In the genomic region with DNA sequence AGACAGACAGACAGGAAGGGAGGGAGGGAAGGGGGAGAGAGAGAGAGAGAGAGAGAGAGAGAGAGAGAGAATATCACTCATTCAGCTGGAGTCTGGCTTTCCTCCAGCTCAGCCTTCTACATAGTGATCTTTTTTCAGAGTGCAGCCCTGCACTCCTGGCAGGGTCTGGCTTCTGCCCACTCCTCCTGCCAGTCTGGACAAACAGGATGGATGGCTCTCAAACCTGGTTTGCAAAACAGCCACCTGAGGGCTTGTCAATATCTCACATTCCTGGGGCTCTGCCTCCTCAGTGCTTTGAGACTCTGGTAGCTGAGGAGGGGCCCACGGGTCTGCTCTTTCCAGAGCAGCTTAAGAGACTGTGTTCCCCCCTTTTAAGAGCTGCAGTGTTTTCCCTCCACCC, we compare ENCODE assay signal across 18 mouse cellular contexts. TPM values are rescaled to one million over a fixed set of nuclear protein-coding genes. Genes with fewer than 3 reads are reported as not detected.
A peak's percentile ranks its signal among the peaks of the same experiment; 100 is the strongest.
DNase-seq lines count a peak whose midpoint lies in the region; ATAC-seq and TF ChIP-seq lines count a peak whose summit lies in the region.
"Had no signal": no experiment of that assay in that cellular context is flagged by ENCODE, and none has a peak within 500 bp of the region (broad histone marks: within the 10 kb centered on the region; RNA-seq: fewer than 3 reads in every experiment).

No protein-coding gene starts in this region.

- TF ChIP-seq CTCF in kidney, postnatal 0 days (IDR thresholded peaks at IDR 0.05; ENCODE audit: low read depth), result no peak
- TF ChIP-seq CTCF in forebrain, postnatal 0 days (IDR thresholded peaks at IDR 0.05; ENCODE audit: low read depth), result no peak

- no peak overlapping the region for H3K4me3 ChIP-seq in kidney, postnatal 0 days (replicated peaks; ENCODE audit: low read depth, low read length)
- no peak overlapping the region for H3K4me3 ChIP-seq in lung, embryonic 15.5 days
- no peak overlapping the region for H3K4me3 ChIP-seq in forebrain, postnatal 0 days (ENCODE audit: low read depth, low read length)
- H3K4me3 ChIP-seq: embryonic facial prominence, embryonic 12.5 days; myocyte had no signal

- peak overlapping the region; percentile 96 for H3K27ac ChIP-seq in kidney, postnatal 0 days
- H3K27ac ChIP-seq in lung, embryonic 15.5 days, result peak overlapping the region; percentile 95
- H3K27ac ChIP-seq in forebrain, postnatal 0 days (ENCODE audit: low read depth, low read length), result no peak overlapping the region
- H3K27ac ChIP-seq: embryonic facial prominence, embryonic 12.5 days had no signal

- peaks cover 6% of the 10 kb centered on the region; the same call in 1 of the 2 replicates for H3K4me1 ChIP-seq in kidney, postnatal 0 days (replicated peaks; ENCODE audit: insufficient read depth, low read length)
- H3K4me1 ChIP-seq in lung, embryonic 15.5 days, result peaks cover 31% of the 10 kb centered on the region
- no peaks in the 10 kb centered on the region for H3K4me1 ChIP-seq in forebrain, postnatal 0 days (ENCODE audit: insufficient read depth)

- H3K36me3 ChIP-seq in kidney, postnatal 0 days (ENCODE audit: insufficient read depth, low read length), result no peaks in the 10 kb centered on the region
- no peaks in the 10 kb centered on the region for H3K36me3 ChIP-seq in lung, embryonic 15.5 days
- no peaks in the 10 kb centered on the region for H3K36me3 ChIP-seq in forebrain, postnatal 0 days (ENCODE audit: insufficient read depth)
- H3K36me3 ChIP-seq: embryonic facial prominence, embryonic 12.5 days had no signal

- H3K27me3 ChIP-seq in kidney, postnatal 0 days (ENCODE audit: insufficient read depth, low read length), result no peaks in the 10 kb centered on the region
- H3K27me3 ChIP-seq in lung, embryonic 15.5 days, result peaks cover 40% of the 10 kb centered on the region
- H3K27me3 ChIP-seq in forebrain, postnatal 0 days (ENCODE audit: insufficient read depth, low read length), result peaks cover 19% of the 10 kb centered on the region

- no peak for ATAC-seq in kidney, postnatal 0 days (replicated peaks; ENCODE audit: low FRiP score, low read depth)
- ATAC-seq in lung, embryonic 15.5 days (ENCODE audit: borderline replicate concordance, extremely low read depth, low FRiP score, low TSS enrichment), result no peak
- ATAC-seq in forebrain, postnatal 0 days, result no peak
- ATAC-seq: inflammation-experienced regulatory T-cells, adult 6 months had no signal

- no peak overlapping the region for H3K9ac ChIP-seq in kidney, postnatal 0 days (ENCODE audit: low read depth, low read length)
- no peak overlapping the region for H3K9ac ChIP-seq in lung, embryonic 15.5 days
- no peak overlapping the region for H3K9ac ChIP-seq in forebrain, postnatal 0 days
- H3K9ac ChIP-seq: embryonic facial prominence, embryonic 12.5 days had no signal

- H3K9me3 ChIP-seq in kidney, postnatal 0 days (replicated peaks; ENCODE audit: low read length), result no peaks in the 10 kb centered on the region
- no peaks in the 10 kb centered on the region for H3K9me3 ChIP-seq in lung, embryonic 15.5 days
- H3K9me3 ChIP-seq in forebrain, postnatal 0 days (ENCODE audit: low read length), result no peaks in the 10 kb centered on the region
- H3K9me3 ChIP-seq: embryonic facial prominence, embryonic 12.5 days had no signal

- H3K4me2 ChIP-seq in kidney, postnatal 0 days (ENCODE audit: low read length), result no peak overlapping the region
- peak overlapping the region; percentile 13; the same call in 1 of the 2 replicates for H3K4me2 ChIP-seq in lung, embryonic 15.5 days
- no peak overlapping the region for H3K4me2 ChIP-seq in forebrain, postnatal 0 days (ENCODE audit: low read depth)
- H3K4me2 ChIP-seq: embryonic facial prominence, embryonic 12.5 days had no signal

- 25% methylated on average over 1 of the region's 1 CpGs for WGBS in kidney, postnatal 0 days
- WGBS in lung, embryonic 15.5 days, result 21% methylated on average over 1 of the region's 1 CpGs
- WGBS in forebrain, postnatal 0 days, result 50% methylated on average over 1 of the region's 1 CpGs

- peak; percentile 75 for DNase-seq in urinary bladder, postnatal 14 days (ENCODE audit: low spot score)
- DNase-seq in urinary bladder, adult 2 months (ENCODE audit: low spot score), result no peak
- DNase-seq in kidney, postnatal 0 days (ENCODE audit: low spot score), result no peak
- peak; percentile 10 for DNase-seq in yolk sac, embryonic 10.5 days (ENCODE audit: low spot score)
- no peak for DNase-seq in layer of hippocampus, adult 11-12 months (ENCODE audit: low spot score)
- DNase-seq in cerebellum, adult 18-20 months, result no peak
- no peak for DNase-seq in forebrain, postnatal 0 days
- DNase-seq: cerebellum, postnatal 10 days; heart, adult 18-20 months; left cerebral cortex, postnatal 4 days; right cerebral cortex, postnatal 25 days had no signal

RNA-seq across cellular contexts. Expression of a gene that starts 1.0 kb away (rescaled TPM):
- 41.1 and 52.0 TPM in 2 replicates for polyA plus RNA-seq in urinary bladder, adult 2 months (2012; rRNA removed)
- polyA plus RNA-seq in kidney, postnatal 0 days (2015; fragmentation: Nextera tagmentation; extraction: Ambion mirVana), result 66.9 and 73.2 TPM in 2 replicates
- polyA plus RNA-seq in lung, embryonic 15.5 days (2015; fragmentation: Nextera tagmentation; extraction: Ambion mirVana), result 45.3 and 49.6 TPM in 2 replicates
- total RNA-seq in forebrain, postnatal 0 days (2014; rRNA removed), result 1.2 and 2.1 TPM in 2 replicates
- polyA plus RNA-seq in forebrain, postnatal 0 days (2015; fragmentation: Nextera tagmentation; extraction: Ambion mirVana), result 0.88 and 1.3 TPM in 2 replicates
- total RNA-seq: heart, postnatal 25 days had no signal
- polyA plus RNA-seq: myocyte had no signal

RNA-seq across cellular contexts. Expression of a gene that starts 6.4 kb away (rescaled TPM):
- 105 and 127 TPM in 2 replicates for polyA plus RNA-seq in urinary bladder, adult 2 months (2012; rRNA removed)
- 155 and 158 TPM in 2 replicates for polyA plus RNA-seq in kidney, postnatal 0 days (2015; fragmentation: Nextera tagmentation; extraction: Ambion mirVana)
- 76.8 and 78.0 TPM in 2 replicates for polyA plus RNA-seq in lung, embryonic 15.5 days (2015; fragmentation: Nextera tagmentation; extraction: Ambion mirVana)
- total RNA-seq in forebrain, postnatal 0 days (2014; rRNA removed), result 73.1 and 105 TPM in 2 replicates
- 272 and 326 TPM in 2 replicates for polyA plus RNA-seq in forebrain, postnatal 0 days (2015; fragmentation: Nextera tagmentation; extraction: Ambion mirVana)

RNA-seq across cellular contexts. Expression of a gene that starts 33.0 kb away (rescaled TPM):
- polyA plus RNA-seq in urinary bladder, adult 2 months (2012; rRNA removed), result 29.2 and 29.5 TPM in 2 replicates
- polyA plus RNA-seq in kidney, postnatal 0 days (2015; fragmentation: Nextera tagmentation; extraction: Ambion mirVana), result 36.1 and 41.1 TPM in 2 replicates
- 37.2 and 39.4 TPM in 2 replicates for polyA plus RNA-seq in lung, embryonic 15.5 days (2015; fragmentation: Nextera tagmentation; extraction: Ambion mirVana)
- 3.8 and 4.9 TPM in 2 replicates for total RNA-seq in forebrain, postnatal 0 days (2014; rRNA removed)
- 2.4 and 3.7 TPM in 2 replicates for polyA plus RNA-seq in forebrain, postnatal 0 days (2015; fragmentation: Nextera tagmentation; extraction: Ambion mirVana)
- total RNA-seq: megakaryocyte-erythroid progenitor cell, adult 5-6 weeks had no signal

RNA-seq across cellular contexts. Expression of a gene that starts 44.9 kb away (rescaled TPM):
- 10.5 and 12.7 TPM in 2 replicates for polyA plus RNA-seq in urinary bladder, adult 2 months (2012; rRNA removed)
- 16.1 and 17.4 TPM in 2 replicates for polyA plus RNA-seq in kidney, postnatal 0 days (2015; fragmentation: Nextera tagmentation; extraction: Ambion mirVana)
- 13.0 and 14.7 TPM in 2 replicates for polyA plus RNA-seq in lung, embryonic 15.5 days (2015; fragmentation: Nextera tagmentation; extraction: Ambion mirVana)
- 10.9 and 11.0 TPM in 2 replicates for total RNA-seq in forebrain, postnatal 0 days (2014; rRNA removed)
- 7.1 and 7.6 TPM in 2 replicates for polyA plus RNA-seq in forebrain, postnatal 0 days (2015; fragmentation: Nextera tagmentation; extraction: Ambion mirVana)

RNA-seq across cellular contexts. Expression of a gene that starts 59.0 kb away (rescaled TPM):
- 0.10 TPM in 1 of 2 replicates, not detected in the other for polyA plus RNA-seq in urinary bladder, adult 2 months (2012; rRNA removed)
- polyA plus RNA-seq in kidney, postnatal 0 days (2015; fragmentation: Nextera tagmentation; extraction: Ambion mirVana), result 3.5 and 3.7 TPM in 2 replicates
- 0.12 TPM in 1 of 2 replicates, not detected in the other for polyA plus RNA-seq in lung, embryonic 15.5 days (2015; fragmentation: Nextera tagmentation; extraction: Ambion mirVana)
- 1.0 and 1.8 TPM in 2 replicates for total RNA-seq in forebrain, postnatal 0 days (2014; rRNA removed)
- polyA plus RNA-seq in forebrain, postnatal 0 days (2015; fragmentation: Nextera tagmentation; extraction: Ambion mirVana), result 1.7 and 3.5 TPM in 2 replicates
- total RNA-seq: layer of hippocampus, postnatal 25 days; megakaryocyte-erythroid progenitor cell, adult 5-6 weeks had no signal
- polyA plus RNA-seq: inflammation-experienced regulatory T-cells, adult 6 months had no signal

Comparison
In these comparisons a context has a peak if more than half of its experiments do, and no peak if none do; other contexts are left out.
1. DNase-seq: peak in urinary bladder, postnatal 14 days (single experiment) and yolk sac, embryonic 10.5 days (single experiment); none in urinary bladder, adult 2 months (single experiment), kidney, postnatal 0 days (single experiment), layer of hippocampus, adult 11-12 months (single experiment), cerebellum, adult 18-20 months (0 of 2) and forebrain, postnatal 0 days (single experiment).
2. RNA of a gene that starts 1.0 kb away (polyA plus RNA-seq): 66.9 to 73.2 TPM in kidney, postnatal 0 days, 41.1 to 52.0 TPM in urinary bladder, adult 2 months and 45.3 to 49.6 TPM in lung, embryonic 15.5 days; 0.88 to 1.3 TPM in forebrain, postnatal 0 days; every median in the first group is over 10 times any median in the second.